ENCODE assay signal across 34 mouse cellular contexts in genomic region chr17:29698421-29698820, GRCm38 (mm10).
"Had no signal": no experiment of that assay in that cellular context is flagged by ENCODE, and none has a peak within 500 bp of the region (broad histone marks: within the 10 kb centered on the region; RNA-seq: fewer than 3 reads in every experiment).

No protein-coding gene starts in this region.

- H3K9ac ChIP-seq: heart, embryonic 12.5 days; heart, embryonic 13.5 days; heart, embryonic 15.5 days; hindbrain, embryonic 12.5 days; hindbrain, embryonic 14.5 days; hindbrain, embryonic 15.5 days; intestine, embryonic 15.5 days; kidney, embryonic 15.5 days had no signal

- H3K27ac ChIP-seq: heart, embryonic 10.5 days; heart, embryonic 13.5 days; heart, embryonic 15.5 days; hindbrain, embryonic 10.5 days; hindbrain, embryonic 12.5 days; hindbrain, embryonic 14.5 days; hindbrain, embryonic 15.5 days; hindbrain, postnatal 0 days; intestine, embryonic 15.5 days; kidney, embryonic 15.5 days; kidney, postnatal 0 days; layer of hippocampus, adult 2 months; left cerebral cortex, adult 2 months had no signal

- DNase-seq: heart, postnatal 10 days; heart, postnatal 14 days; heart, postnatal 36 days; heart, postnatal 4 days; kidney, adult 11 months; kidney, adult 18-20 months; kidney, adult 2 months; kidney, adult 8-10 months; kidney, adult 9 months; kidney, postnatal 10 days; kidney, postnatal 14 days; kidney, postnatal 25 days; kidney, postnatal 36 days; kidney, postnatal 4 days; layer of hippocampus, adult 9-11 months; layer of hippocampus, postnatal 36 days had no signal

- ATAC-seq: hindbrain, postnatal 0 days; inflammation-experienced regulatory T-cells, adult 6 months; intestine, embryonic 15.5 days; intestine, embryonic 16.5 days; intestine, postnatal 0 days had no signal

- H3K4me2 ChIP-seq: heart, embryonic 11.5 days; heart, embryonic 12.5 days; heart, embryonic 13.5 days; heart, embryonic 15.5 days; hindbrain, embryonic 12.5 days; hindbrain, embryonic 14.5 days; hindbrain, embryonic 15.5 days; intestine, embryonic 15.5 days; kidney, embryonic 15.5 days had no signal

- H3K4me1 ChIP-seq: heart, embryonic 10.5 days; intestine, embryonic 15.5 days; kidney, embryonic 15.5 days had no signal

- H3K4me3 ChIP-seq: heart, embryonic 10.5 days; heart, embryonic 12.5 days; heart, embryonic 13.5 days; heart, embryonic 15.5 days; hindbrain, embryonic 10.5 days; hindbrain, embryonic 12.5 days; hindbrain, embryonic 15.5 days; intestine, embryonic 15.5 days; kidney, embryonic 15.5 days; layer of hippocampus, adult 2 months; left cerebral cortex, adult 2 months had no signal

- H3K27me3 ChIP-seq: heart, embryonic 12.5 days; heart, embryonic 13.5 days; heart, embryonic 15.5 days; hindbrain, embryonic 12.5 days; hindbrain, embryonic 15.5 days; intestine, embryonic 15.5 days; kidney, embryonic 15.5 days had no signal

- H3K9me3 ChIP-seq: heart, embryonic 10.5 days; heart, embryonic 12.5 days; heart, embryonic 13.5 days; heart, embryonic 15.5 days; hindbrain, embryonic 10.5 days; hindbrain, embryonic 12.5 days; hindbrain, embryonic 15.5 days; intestine, embryonic 15.5 days; kidney, embryonic 15.5 days had no signal
